Mouse (Mus musculus): Measurements from ENCODE around the gene Ltb4r1. TPM values are rescaled to one million over a fixed set of nuclear protein-coding genes. Genes with fewer than 3 reads are reported as not detected.

The Ltb4r1 gene
- polyA plus RNA-seq (2011; ENCODE audit: insufficient read length, low read depth, missing spikeins), result 0.82 and 1.0 TPM in 2 replicates

- H3K27ac ChIP-seq (ENCODE audit: insufficient read depth, low read length), result no peak within 1 kb of the TSS
- no peak within 1 kb of the TSS for H3K4me3 ChIP-seq (ENCODE audit: insufficient read depth, low read length)
- H3K4me1 ChIP-seq (ENCODE audit: control insufficient read depth, insufficient read depth, low read length), result peaks cover 4% of the 10 kb centered on the region
- TF ChIP-seq CTCF (IDR thresholded peaks at IDR 0.05; ENCODE audit: borderline replicate concordance, insufficient read depth, low read length), result no peak
- TF ChIP-seq POLR2A (IDR thresholded peaks at IDR 0.05; ENCODE audit: low read depth, low read length), result no peak
Measured at GRCm38 (mm10) chr14:55765696-55766095, at the start of gene Ltb4r1. TSS of gene Ltb4r1 (plus strand) at chr14:55765962.

DNA sequence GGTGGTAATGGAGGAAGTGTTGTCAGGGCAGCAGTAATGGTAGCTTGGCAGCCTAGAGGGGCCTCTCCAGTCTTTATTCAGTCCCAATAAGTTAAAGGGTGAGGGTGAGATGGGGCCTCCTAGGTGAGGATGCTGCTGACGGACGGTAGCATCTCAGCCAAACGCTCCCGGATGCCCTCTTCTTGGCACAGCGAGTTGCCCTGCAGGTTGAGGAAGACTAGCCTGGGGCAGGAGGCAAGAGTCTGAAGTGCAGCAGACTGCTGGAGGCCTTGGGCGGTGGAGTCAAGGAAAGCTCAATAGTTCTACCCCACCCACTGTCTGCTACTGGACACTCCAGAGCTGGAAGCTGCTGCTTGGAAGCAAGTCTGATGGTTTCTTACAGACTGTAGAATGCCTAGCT, 49.5 kb upstream of the Ltb4r1 start:
- H3K4me3 ChIP-seq (ENCODE audit: insufficient read depth, low read length), result no peak overlapping the region
- no peak overlapping the region for H3K27ac ChIP-seq (ENCODE audit: insufficient read depth, low read length)
- H3K4me1 ChIP-seq (ENCODE audit: control insufficient read depth, insufficient read depth, low read length), result no peaks in the 10 kb centered on the region
- TF ChIP-seq POLR2A (IDR thresholded peaks at IDR 0.05; ENCODE audit: low read depth, low read length) (no peak), CTCF (IDR thresholded peaks at IDR 0.05; ENCODE audit: borderline replicate concordance, insufficient read depth, low read length) (no peak)

- TF ChIP-seq CTCF (IDR thresholded peaks at IDR 0.05; ENCODE audit: borderline replicate concordance, insufficient read depth, low read length) (no peak), POLR2A (IDR thresholded peaks at IDR 0.05; ENCODE audit: low read depth, low read length) (no peak)
- H3K4me3 ChIP-seq (ENCODE audit: insufficient read depth, low read length), result no peak overlapping the region
- H3K27ac ChIP-seq (ENCODE audit: insufficient read depth, low read length), result no peak overlapping the region
- no peaks in the 10 kb centered on the region for H3K4me1 ChIP-seq (ENCODE audit: control insufficient read depth, insufficient read depth, low read length)
Measured at GRCm38 (mm10) chr14:55716884-55717283, 48.9 kb upstream of the Ltb4r1 start.

DNA sequence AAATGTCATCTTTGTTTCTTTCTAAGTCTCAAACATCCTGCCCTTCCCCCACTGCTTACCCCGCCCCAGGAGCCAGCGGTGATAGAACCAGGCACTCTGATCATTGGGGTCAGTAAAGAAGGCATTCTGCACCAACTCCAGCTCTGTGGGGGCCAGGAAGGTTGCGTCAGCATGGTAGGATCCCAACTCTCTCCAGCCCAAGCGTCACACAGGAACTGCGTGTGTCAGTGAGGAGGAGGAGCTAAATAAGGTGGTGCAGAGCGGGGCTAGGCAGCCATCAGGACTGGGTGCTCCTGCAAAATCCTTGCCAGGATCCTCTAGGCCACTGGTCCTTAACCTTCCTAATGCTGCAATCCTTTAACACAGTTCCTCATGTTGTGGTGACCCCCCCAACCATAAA, 46.0 kb upstream of the Ltb4r1 start:
- no peak overlapping the region for H3K27ac ChIP-seq (ENCODE audit: insufficient read depth, low read length)
- no peak for TF ChIP-seq POLR2A (IDR thresholded peaks at IDR 0.05; ENCODE audit: low read depth, low read length)
- no peak for TF ChIP-seq CTCF (IDR thresholded peaks at IDR 0.05; ENCODE audit: borderline replicate concordance, insufficient read depth, low read length)
- no peak overlapping the region for H3K4me3 ChIP-seq (ENCODE audit: insufficient read depth, low read length)
- peaks cover 6% of the 10 kb centered on the region; the same call in 1 of the 2 replicates for H3K4me1 ChIP-seq (ENCODE audit: control insufficient read depth, insufficient read depth, low read length)

- Histone ChIP-seq H3K4me3 (ENCODE audit: insufficient read depth, low read length) (no peak overlapping the region), H3K27ac (ENCODE audit: insufficient read depth, low read length) (no peak overlapping the region), H3K4me1 (ENCODE audit: control insufficient read depth, insufficient read depth, low read length) (peaks cover 8% of the 10 kb centered on the region; the same call in 1 of the 2 replicates)
- TF ChIP-seq POLR2A (IDR thresholded peaks at IDR 0.05; ENCODE audit: low read depth, low read length) (no peak), CTCF (IDR thresholded peaks at IDR 0.05; ENCODE audit: borderline replicate concordance, insufficient read depth, low read length) (no peak)
Measured at GRCm38 (mm10) chr14:55720666-55721065, 45.1 kb upstream of the Ltb4r1 start.

- H3K4me1 ChIP-seq (ENCODE audit: control insufficient read depth, insufficient read depth, low read length), result peaks cover 8% of the 10 kb centered on the region; the same call in 1 of the 2 replicates
- TF ChIP-seq CTCF (IDR thresholded peaks at IDR 0.05; ENCODE audit: borderline replicate concordance, insufficient read depth, low read length) (no peak), POLR2A (IDR thresholded peaks at IDR 0.05; ENCODE audit: low read depth, low read length) (no peak)
- H3K27ac ChIP-seq (ENCODE audit: insufficient read depth, low read length), result no peak overlapping the region
- peak overlapping the region; percentile 65 for H3K4me3 ChIP-seq (ENCODE audit: insufficient read depth, low read length)
Measured at GRCm38 (mm10) chr14:55721076-55721475, 44.7 kb upstream of the Ltb4r1 start.

- peak; percentile 97 for TF ChIP-seq CTCF (IDR thresholded peaks at IDR 0.05; ENCODE audit: borderline replicate concordance, insufficient read depth, low read length)
- peak; percentile 53; the same call in 1 of the 2 replicates for TF ChIP-seq POLR2A (IDR thresholded peaks at IDR 0.05; ENCODE audit: low read depth, low read length)
- H3K4me3 ChIP-seq (ENCODE audit: insufficient read depth, low read length), result peak within 1 kb of the TSS; percentile 65
- peaks cover 8% of the 10 kb centered on the region; the same call in 1 of the 2 replicates for H3K4me1 ChIP-seq (ENCODE audit: control insufficient read depth, insufficient read depth, low read length)
- no peak within 1 kb of the TSS for H3K27ac ChIP-seq (ENCODE audit: insufficient read depth, low read length)
Measured at GRCm38 (mm10) chr14:55721700-55722437, 43.9 kb upstream of the Ltb4r1 start, which contains the start of gene Rabggta. TSS of gene Rabggta (minus strand) at chr14:55722263.

GRCm38 (mm10) chr14:55722438-55722945, 43.3 kb upstream of the Ltb4r1 start:
- Histone ChIP-seq H3K4me3 (ENCODE audit: insufficient read depth, low read length) (no peak overlapping the region), H3K4me1 (ENCODE audit: control insufficient read depth, insufficient read depth, low read length) (peaks cover 8% of the 10 kb centered on the region; the same call in 1 of the 2 replicates), H3K27ac (ENCODE audit: insufficient read depth, low read length) (no peak overlapping the region)
- TF ChIP-seq POLR2A (IDR thresholded peaks at IDR 0.05; ENCODE audit: low read depth, low read length) (no peak), CTCF (IDR thresholded peaks at IDR 0.05; ENCODE audit: borderline replicate concordance, insufficient read depth, low read length) (no peak)

GRCm38 (mm10) chr14:55723433-55723832, 42.3 kb upstream of the Ltb4r1 start:
- TF ChIP-seq POLR2A (IDR thresholded peaks at IDR 0.05; ENCODE audit: low read depth, low read length) (no peak), CTCF (IDR thresholded peaks at IDR 0.05; ENCODE audit: borderline replicate concordance, insufficient read depth, low read length) (no peak)
- no peak overlapping the region for H3K27ac ChIP-seq (ENCODE audit: insufficient read depth, low read length)
- peaks cover 8% of the 10 kb centered on the region; the same call in 1 of the 2 replicates for H3K4me1 ChIP-seq (ENCODE audit: control insufficient read depth, insufficient read depth, low read length)
- H3K4me3 ChIP-seq (ENCODE audit: insufficient read depth, low read length), result no peak overlapping the region

- peaks cover 8% of the 10 kb centered on the region; the same call in 1 of the 2 replicates for H3K4me1 ChIP-seq (ENCODE audit: control insufficient read depth, insufficient read depth, low read length)
- no peak overlapping the region for H3K4me3 ChIP-seq (ENCODE audit: insufficient read depth, low read length)
- no peak for TF ChIP-seq CTCF (IDR thresholded peaks at IDR 0.05; ENCODE audit: borderline replicate concordance, insufficient read depth, low read length)
- TF ChIP-seq POLR2A (IDR thresholded peaks at IDR 0.05; ENCODE audit: low read depth, low read length), result no peak
- no peak overlapping the region; the same call in 1 of the 2 replicates for H3K27ac ChIP-seq (ENCODE audit: insufficient read depth, low read length)
Measured at GRCm38 (mm10) chr14:55724411-55724871, 41.3 kb upstream of the Ltb4r1 start.

Measured in embryonic fibroblast, embryonic 13.5 days (primary cell).